Mouse (Mus musculus) G1E (cell line): ENCODE measurements around the gene Slc1a5.

Source experiments
- CTCF ChIP-seq: IDR thresholded peaks from 2 replicates; pipeline ENCODE4 v1.5.1; 2012; ENCODE audit warnings: low read depth, low read length, inconsistent platforms, mixed read lengths
- GATA1 ChIP-seq: IDR thresholded peaks from 2 replicates; pipeline ENCODE4 v1.6.1; 2012; ENCODE audit warnings: borderline replicate concordance, low read length, inconsistent platforms, mixed read lengths
- GATA2 ChIP-seq: IDR thresholded peaks from 2 replicates; pipeline ENCODE4 v1.6.1; 2012; ENCODE audit warnings: low read depth, low read length, inconsistent platforms, borderline replicate concordance
- POLR2AphosphoS5 ChIP-seq: IDR thresholded peaks from 2 replicates; pipeline ENCODE4 v1.6.1; 2012; ENCODE audit warnings: low read depth, low read length, inconsistent platforms; ENCODE audit not compliant: insufficient replicate concordance
- TAL1 ChIP-seq: conservative IDR thresholded peaks from 2 replicates; pipeline ENCODE4 v1.6.1; 2012; ENCODE audit warnings: low read depth, low read length, inconsistent platforms, mixed read lengths

- TF ChIP-seq GATA1, result no peak
- no peak for TF ChIP-seq GATA2
- TF ChIP-seq CTCF, result no peak
- no peak for TF ChIP-seq TAL1
- no peak for TF ChIP-seq POLR2AphosphoS5
Measured at GRCm38 (mm10) chr7:16810399-16810919, 29.3 kb downstream of the Slc1a5 start.
